Mouse (Mus musculus) G1E (cell line): ENCODE measurements around the gene Aak1. TPM values are rescaled to one million over a fixed set of nuclear protein-coding genes. Genes with fewer than 3 reads are reported as not detected.
"Not testable (repeated sequence)": the region's sequence is repeated elsewhere in the genome, so short reads cannot be mapped to it uniquely, and the experiment has no call there.

ENCODE experiments used
- ATAC-seq: 2 replicates; pipeline ENCODE4 v1.8.0; 2016; ENCODE audit warnings: mild to moderate bottlenecking; ENCODE audit not compliant: insufficient number of reproducible peaks, poor library complexity, low FRiP score, severe bottlenecking; ENCODE audit errors: extremely low read depth
- DNase-seq: peaks from one replicate; pipeline ENCODE4 v3.0.0; 2012; ENCODE audit warnings: low spot score
- H3K27me3 ChIP-seq: 2 replicates; pipeline ENCODE4 v1.6.1; 2012; ENCODE audit warnings: mild to moderate bottlenecking, low read length, inconsistent platforms; ENCODE audit not compliant: insufficient read depth
- H3K36me3 ChIP-seq: replicated peaks from 2 replicates; pipeline ENCODE3; 2012; ENCODE audit warnings: mild to moderate bottlenecking, inconsistent platforms
- H3K4me1 ChIP-seq: 2 replicates; pipeline ENCODE4 v1.6.1; 2012; ENCODE audit warnings: low read depth, low read length, inconsistent platforms, mixed read lengths; ENCODE audit not compliant: insufficient read depth
- H3K4me3 ChIP-seq: 2 replicates; pipeline ENCODE4 v1.5.1; 2012; ENCODE audit warnings: low read depth, mild to moderate bottlenecking, inconsistent platforms, low read length, moderate library complexity, mixed read lengths
- H3K9me3 ChIP-seq: replicated peaks from 2 replicates; pipeline ENCODE4 v1.6.1; 2012; ENCODE audit warnings: inconsistent platforms
- CTCF ChIP-seq: IDR thresholded peaks from 2 replicates; pipeline ENCODE4 v1.5.1; 2012; ENCODE audit warnings: low read depth, low read length, inconsistent platforms, mixed read lengths
- GATA1 ChIP-seq: IDR thresholded peaks from 2 replicates; pipeline ENCODE4 v1.6.1; 2012; ENCODE audit warnings: borderline replicate concordance, low read length, inconsistent platforms, mixed read lengths
- GATA2 ChIP-seq: IDR thresholded peaks from 2 replicates; pipeline ENCODE4 v1.6.1; 2012; ENCODE audit warnings: low read depth, low read length, inconsistent platforms, borderline replicate concordance
- POLR2AphosphoS5 ChIP-seq: IDR thresholded peaks from 2 replicates; pipeline ENCODE4 v1.6.1; 2012; ENCODE audit warnings: low read depth, low read length, inconsistent platforms; ENCODE audit not compliant: insufficient replicate concordance
- TAL1 ChIP-seq: conservative IDR thresholded peaks from 2 replicates; pipeline ENCODE4 v1.6.1; 2012; ENCODE audit warnings: low read depth, low read length, inconsistent platforms, mixed read lengths
- polyA plus RNA-seq: library from polyadenylated mRNA; stranded (reverse); fragments of >175 nt; gene quantifications from 2 replicates; pipeline ENCODE4 v1.2.3, GENCODE M21; 2012
- total RNA-seq, 2 experiments: library from RNA; stranded (forward) in 1 of 2; stranded (reverse) in 1 of 2; fragments of 200-1000 nt in 1 of 2; fragments of >200 nt in 1 of 2; fragmentation: Nextera tagmentation in 1 of 2; gene quantifications; 2 replicates each; pipeline ENCODE4 v1.2.3; 2014 to 2017

The Aak1 gene
- total and polyA plus RNA-seq, 3 experiments, result 14.6 to 181 (median 41.0) TPM

- DNase-seq (no peak), ATAC-seq (no peak)
- Histone ChIP-seq H3K4me1 (peaks cover 42% of the 10 kb centered on the region), H3K9me3 (no peaks in the 10 kb centered on the region), H3K27me3 (no peaks in the 10 kb centered on the region), H3K36me3 (peaks cover 68% of the 10 kb centered on the region), H3K4me3 (no peak overlapping the region)
- TF ChIP-seq GATA1, result no peak
- no peak for TF ChIP-seq POLR2AphosphoS5
- TF ChIP-seq CTCF, result no peak
- no peak for TF ChIP-seq TAL1
- TF ChIP-seq GATA2, result no peak
Measured at GRCm38 (mm10) chr6:86860732-86861463, 11.6 kb downstream of the Aak1 start.

- DNase-seq (no peak), ATAC-seq (no peak)
- H3K4me1 ChIP-seq, result peaks cover 18% of the 10 kb centered on the region
- H3K36me3 ChIP-seq, result peaks cover 69% of the 10 kb centered on the region
- no peak overlapping the region for H3K4me3 ChIP-seq
- no peak for TF ChIP-seq CTCF
- TF ChIP-seq TAL1, result no peak
- no peak for TF ChIP-seq POLR2AphosphoS5
- TF ChIP-seq GATA1, result no peak
- TF ChIP-seq GATA2, result no peak
- H3K9me3 ChIP-seq, result no peaks in the 10 kb centered on the region
- no peaks in the 10 kb centered on the region for H3K27me3 ChIP-seq
Measured at GRCm38 (mm10) chr6:86864358-86864757, 15.0 kb downstream of the Aak1 start.

GRCm38 (mm10) chr6:86870335-86870734 is 21.0 kb downstream of the Aak1 start:
- peaks cover 34% of the 10 kb centered on the region for H3K4me1 ChIP-seq
- TF ChIP-seq GATA2 (no peak), GATA1 (no peak), TAL1 (no peak), CTCF (no peak), POLR2AphosphoS5 (no peak)
- ATAC-seq (no peak), DNase-seq (no peak)
- peaks cover 70% of the 10 kb centered on the region for H3K36me3 ChIP-seq
- no peaks in the 10 kb centered on the region for H3K9me3 ChIP-seq
- H3K27me3 ChIP-seq, result no peaks in the 10 kb centered on the region
- H3K4me3 ChIP-seq, result no peak overlapping the region

GRCm38 (mm10) chr6:86871783-86872182 is 22.5 kb downstream of the Aak1 start:
- TF ChIP-seq GATA2 (no peak), TAL1 (no peak), CTCF (no peak), GATA1 (no peak), POLR2AphosphoS5 (no peak)
- peaks cover 34% of the 10 kb centered on the region for H3K4me1 ChIP-seq
- DNase-seq (no peak), ATAC-seq (no peak)
- no peaks in the 10 kb centered on the region for H3K9me3 ChIP-seq
- H3K36me3 ChIP-seq, result peaks cover 65% of the 10 kb centered on the region
- H3K27me3 ChIP-seq, result no peaks in the 10 kb centered on the region
- no peak overlapping the region for H3K4me3 ChIP-seq

- no peak for ATAC-seq
- DNase-seq, result no peak
Measured at GRCm38 (mm10) chr6:86874711-86875375, 25.5 kb downstream of the Aak1 start.

GRCm38 (mm10) chr6:86876451-86876850 is 27.1 kb downstream of the Aak1 start:
- Histone ChIP-seq H3K4me1 (peaks cover 20% of the 10 kb centered on the region), H3K36me3 (peaks cover 57% of the 10 kb centered on the region), H3K9me3 (no peaks in the 10 kb centered on the region), H3K27me3 (no peaks in the 10 kb centered on the region), H3K4me3 (no peak overlapping the region)
- no peak for DNase-seq
- no peak for ATAC-seq
- no peak for TF ChIP-seq CTCF
- no peak for TF ChIP-seq TAL1
- no peak for TF ChIP-seq GATA1
- no peak for TF ChIP-seq POLR2AphosphoS5
- TF ChIP-seq GATA2, result no peak

More at GRCm38 (mm10) chr6:86874711-86875375, 25.5 kb downstream of the Aak1 start:
- Histone ChIP-seq H3K4me3 (no peak overlapping the region), H3K4me1 (peaks cover 28% of the 10 kb centered on the region), H3K27me3 (no peaks in the 10 kb centered on the region), H3K36me3 (peaks cover 65% of the 10 kb centered on the region), H3K9me3 (no peaks in the 10 kb centered on the region)
- TF ChIP-seq GATA1 (no peak), CTCF (no peak), GATA2 (no peak), POLR2AphosphoS5 (no peak), TAL1 (no peak)

GRCm38 (mm10) chr6:86878656-86879055 is 29.3 kb downstream of the Aak1 start:
- H3K4me3 ChIP-seq, ATAC-seq, H3K27me3 ChIP-seq, H3K9me3 ChIP-seq, DNase-seq: not testable (repeated sequence)
- peaks cover 54% of the 10 kb centered on the region for H3K36me3 ChIP-seq
- peaks cover 26% of the 10 kb centered on the region for H3K4me1 ChIP-seq
